Mouse (Mus musculus): ENCODE results near the gene Ythdf2. TPM values are rescaled to one million over a fixed set of nuclear protein-coding genes. Genes with fewer than 3 reads are reported as not detected.
A peak's percentile ranks its signal among the peaks of the same experiment; 100 is the strongest.

Gene Ythdf2
- polyA plus RNA-seq, 1 experiment from 2014 or later: 38.3 TPM

- 48% methylated on average over 16 of the region's 16 CpGs for WGBS
- no peak for ATAC-seq
Observed at GRCm38 (mm10) chr4:132166350-132167290, 45.5 kb downstream of the Ythdf2 start.

GRCm38 (mm10) chr4:132165691-132166090 lies 46.4 kb downstream of the Ythdf2 start:
- H3K4me3 ChIP-seq (ENCODE audit: low read depth, low read length): no peak overlapping the region
- no peak for TF ChIP-seq CTCF (IDR thresholded peaks at IDR 0.05; ENCODE audit: low read depth)
- H3K27me3 ChIP-seq (replicated peaks; ENCODE audit: control insufficient read depth, insufficient read depth, low read length): no peaks in the 10 kb centered on the region
- H3K9me3 ChIP-seq (ENCODE audit: control insufficient read depth): no peaks in the 10 kb centered on the region
- H3K36me3 ChIP-seq (ENCODE audit: control insufficient read depth, insufficient read depth): no peaks in the 10 kb centered on the region
- H3K4me1 ChIP-seq (replicated peaks; ENCODE audit: control insufficient read depth, insufficient read depth, low read length): no peaks in the 10 kb centered on the region
- H3K27ac ChIP-seq (ENCODE audit: low read depth, low read length): no peak overlapping the region
- 67% methylated on average over 14 of the region's 14 CpGs for WGBS
- no peak overlapping the region for H3K4me2 ChIP-seq (replicated peaks; ENCODE audit: low read depth)
- H3K9ac ChIP-seq (ENCODE audit: low read depth, low read length): no peak overlapping the region
- ATAC-seq: no peak

More at GRCm38 (mm10) chr4:132166350-132167290, 45.5 kb downstream of the Ythdf2 start:
- Histone ChIP-seq H3K4me2 (replicated peaks; ENCODE audit: low read depth) (no peak overlapping the region), H3K27ac (ENCODE audit: low read depth, low read length) (no peak overlapping the region), H3K36me3 (ENCODE audit: control insufficient read depth, insufficient read depth) (no peaks in the 10 kb centered on the region), H3K4me3 (ENCODE audit: low read depth, low read length) (no peak overlapping the region), H3K9me3 (ENCODE audit: control insufficient read depth) (no peaks in the 10 kb centered on the region), H3K9ac (ENCODE audit: low read depth, low read length) (no peak overlapping the region), H3K27me3 (replicated peaks; ENCODE audit: control insufficient read depth, insufficient read depth, low read length) (no peaks in the 10 kb centered on the region), H3K4me1 (replicated peaks; ENCODE audit: control insufficient read depth, insufficient read depth, low read length) (no peaks in the 10 kb centered on the region)
- no peak for TF ChIP-seq CTCF (IDR thresholded peaks at IDR 0.05; ENCODE audit: low read depth)

GRCm38 (mm10) chr4:132156941-132157622 lies 55.0 kb downstream of the Ythdf2 start:
- H3K9me3 ChIP-seq (ENCODE audit: control insufficient read depth): no peaks in the 10 kb centered on the region
- H3K27ac ChIP-seq (ENCODE audit: low read depth, low read length): no peak overlapping the region
- ATAC-seq: no peak
- no peak overlapping the region for H3K9ac ChIP-seq (ENCODE audit: low read depth, low read length)
- H3K27me3 ChIP-seq (replicated peaks; ENCODE audit: control insufficient read depth, insufficient read depth, low read length): no peaks in the 10 kb centered on the region
- no peak for TF ChIP-seq CTCF (IDR thresholded peaks at IDR 0.05; ENCODE audit: low read depth)
- H3K4me3 ChIP-seq (ENCODE audit: low read depth, low read length): no peak overlapping the region
- H3K4me2 ChIP-seq (replicated peaks; ENCODE audit: low read depth): no peak overlapping the region
- H3K4me1 ChIP-seq (replicated peaks; ENCODE audit: control insufficient read depth, insufficient read depth, low read length): no peaks in the 10 kb centered on the region
- H3K36me3 ChIP-seq (ENCODE audit: control insufficient read depth, insufficient read depth): no peaks in the 10 kb centered on the region
- WGBS: 50% methylated on average over 12 of the region's 12 CpGs

DNA sequence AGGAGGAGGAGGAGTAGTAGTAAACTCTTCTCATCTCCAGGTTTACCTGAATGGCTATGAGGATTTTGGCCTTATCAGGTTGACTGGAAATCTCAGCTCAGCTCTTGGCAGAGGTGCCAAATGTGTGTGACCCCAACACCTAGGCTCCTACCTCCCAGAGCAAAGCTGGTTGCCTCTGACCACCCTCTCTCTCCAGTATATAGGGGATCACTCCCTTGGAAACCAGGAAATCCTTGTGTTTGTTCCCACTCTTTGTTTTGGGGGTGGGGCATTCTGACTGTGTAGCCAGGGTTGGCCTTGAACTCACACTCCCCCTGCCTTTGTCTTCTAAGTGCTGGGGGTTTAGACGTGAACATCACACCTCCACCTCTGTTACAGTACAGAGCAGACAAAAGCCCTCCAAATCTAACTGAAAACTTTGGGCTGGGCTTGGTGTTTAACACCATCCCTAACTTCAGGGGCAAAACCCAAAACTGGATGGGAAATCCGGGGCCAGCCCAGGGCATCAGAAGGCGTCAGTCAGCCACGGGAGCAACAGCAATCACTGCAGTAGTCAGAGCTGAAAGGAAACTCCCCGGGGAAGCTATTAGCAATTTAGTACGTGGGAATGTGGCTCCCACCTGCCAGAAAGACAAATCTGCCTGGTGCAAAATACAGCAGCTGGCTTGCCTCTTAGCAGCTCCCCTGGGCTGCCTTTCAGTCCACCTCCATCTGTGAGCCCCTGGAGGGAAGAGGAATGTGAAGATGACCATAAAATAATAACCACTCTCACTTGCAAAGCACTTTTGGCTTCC lies 57.0 kb downstream of the Ythdf2 start:
- H3K27me3 ChIP-seq (replicated peaks; ENCODE audit: control insufficient read depth, insufficient read depth, low read length): no peaks in the 10 kb centered on the region
- ATAC-seq: no peak
- H3K4me3 ChIP-seq (ENCODE audit: low read depth, low read length): no peak overlapping the region
- no peaks in the 10 kb centered on the region for H3K9me3 ChIP-seq (ENCODE audit: control insufficient read depth)
- no peaks in the 10 kb centered on the region for H3K4me1 ChIP-seq (replicated peaks; ENCODE audit: control insufficient read depth, insufficient read depth, low read length)
- H3K27ac ChIP-seq (ENCODE audit: low read depth, low read length): no peak overlapping the region
- H3K36me3 ChIP-seq (ENCODE audit: control insufficient read depth, insufficient read depth): no peaks in the 10 kb centered on the region
- 16% methylated on average over 6 of the region's 6 CpGs for WGBS
- H3K4me2 ChIP-seq (replicated peaks; ENCODE audit: low read depth): no peak overlapping the region
- no peak for TF ChIP-seq CTCF (IDR thresholded peaks at IDR 0.05; ENCODE audit: low read depth)
- no peak overlapping the region for H3K9ac ChIP-seq (ENCODE audit: low read depth, low read length)

DNA sequence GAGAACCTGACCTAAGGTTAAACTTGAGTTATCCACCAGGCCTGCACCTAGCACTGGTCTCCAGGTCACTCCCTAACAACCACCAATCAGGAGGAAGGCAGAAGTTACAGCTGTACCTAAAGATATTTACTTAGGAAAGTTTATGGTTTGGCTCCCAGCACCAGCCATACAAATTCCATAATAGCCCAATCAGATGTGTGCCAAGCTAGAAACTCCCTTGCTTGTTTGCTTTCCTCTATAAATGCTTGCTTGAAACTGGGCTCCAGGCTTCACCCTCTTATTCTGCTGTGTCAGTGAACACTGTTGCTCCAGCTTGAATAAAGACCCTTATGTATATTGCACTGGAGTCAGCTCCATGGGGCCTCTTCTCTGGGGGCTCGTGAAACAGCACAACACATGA lies 60.4 kb downstream of the Ythdf2 start:
- Histone ChIP-seq H3K4me3 (ENCODE audit: low read depth, low read length) (no peak overlapping the region), H3K4me2 (replicated peaks; ENCODE audit: low read depth) (no peak overlapping the region), H3K27me3 (replicated peaks; ENCODE audit: control insufficient read depth, insufficient read depth, low read length) (no peaks in the 10 kb centered on the region), H3K9me3 (ENCODE audit: control insufficient read depth) (no peaks in the 10 kb centered on the region), H3K9ac (ENCODE audit: low read depth, low read length) (no peak overlapping the region), H3K4me1 (replicated peaks; ENCODE audit: control insufficient read depth, insufficient read depth, low read length) (no peaks in the 10 kb centered on the region), H3K27ac (ENCODE audit: low read depth, low read length) (no peak overlapping the region), H3K36me3 (ENCODE audit: control insufficient read depth, insufficient read depth) (no peaks in the 10 kb centered on the region)
- no peak for TF ChIP-seq CTCF (IDR thresholded peaks at IDR 0.05; ENCODE audit: low read depth)
- ATAC-seq: peak; percentile 84
- WGBS: 38% methylated on average over 1 of the region's 1 CpGs

DNA sequence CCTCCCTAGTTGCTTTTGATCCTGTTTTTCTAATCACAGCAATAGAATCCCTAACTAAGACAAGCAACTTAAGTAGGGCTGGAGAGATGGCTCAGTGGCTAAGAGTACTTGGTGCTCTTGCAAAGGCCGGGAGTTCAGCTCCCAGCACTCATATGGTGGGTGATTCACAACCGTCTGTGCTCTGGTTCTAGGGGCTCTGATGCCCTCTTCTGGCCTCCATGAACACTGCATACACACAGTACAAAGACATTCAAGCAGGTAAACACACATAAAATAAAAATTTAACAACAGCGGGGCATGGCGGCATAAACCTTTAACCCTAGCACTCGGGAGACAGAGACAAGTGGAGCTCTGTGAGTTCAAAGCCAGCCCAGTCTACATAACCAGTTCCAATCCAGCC lies 65.9 kb downstream of the Ythdf2 start:
- 74% methylated on average over 5 of the region's 5 CpGs for WGBS
- no peak for ATAC-seq

More for the DNA sequence above, 65.9 kb downstream of the Ythdf2 start:
- Histone ChIP-seq H3K27me3 (replicated peaks; ENCODE audit: control insufficient read depth, insufficient read depth, low read length) (peaks cover 34% of the 10 kb centered on the region), H3K4me3 (ENCODE audit: low read depth, low read length) (no peak overlapping the region), H3K36me3 (ENCODE audit: control insufficient read depth, insufficient read depth) (no peaks in the 10 kb centered on the region), H3K4me1 (replicated peaks; ENCODE audit: control insufficient read depth, insufficient read depth, low read length) (no peaks in the 10 kb centered on the region), H3K9me3 (ENCODE audit: control insufficient read depth) (no peaks in the 10 kb centered on the region), H3K4me2 (replicated peaks; ENCODE audit: low read depth) (no peak overlapping the region), H3K9ac (ENCODE audit: low read depth, low read length) (no peak overlapping the region), H3K27ac (ENCODE audit: low read depth, low read length) (no peak overlapping the region)
- TF ChIP-seq CTCF (IDR thresholded peaks at IDR 0.05; ENCODE audit: low read depth): peak; percentile 57

All from intestine, postnatal 0 days (tissue).